ENCODE assay signal across 8 mouse cellular contexts in genomic region chr19:28974862-28975611, GRCm38 (mm10). TPM values are rescaled to one million over a fixed set of nuclear protein-coding genes. Genes with fewer than 3 reads are reported as not detected.
DNase-seq lines count a peak whose midpoint lies in the region; ATAC-seq lines count a peak whose summit lies in the region.

No protein-coding gene starts in this region.

- peaks cover 3% of the 10 kb centered on the region; the same call in 1 of the 2 replicates for H3K27me3 ChIP-seq in embryonic facial prominence, embryonic 14.5 days (replicated peaks; ENCODE audit: control insufficient read depth, insufficient read depth, low read length)
- H3K27me3 ChIP-seq in limb, embryonic 13.5 days, result peaks cover 9% of the 10 kb centered on the region
- 0 out of 2 replicates have a peak, but pooled peaks cover 3% of the 10 kb centered on the region for H3K27me3 ChIP-seq in midbrain, embryonic 15.5 days (replicated peaks)

- WGBS in embryonic facial prominence, embryonic 14.5 days, result 17% methylated on average over 32 of the region's 35 CpGs
- WGBS in limb, embryonic 13.5 days, result 21% methylated on average over 35 of the region's 35 CpGs
- WGBS in midbrain, embryonic 15.5 days, result 16% methylated on average over 35 of the region's 35 CpGs

- ATAC-seq in embryonic facial prominence, embryonic 14.5 days (ENCODE audit: low read depth), result no peak
- ATAC-seq in limb, embryonic 13.5 days (ENCODE audit: low FRiP score, low read depth), result no peak; the same call in 1 of the 2 replicates
- ATAC-seq in midbrain, embryonic 15.5 days (replicated peaks), result peak; percentile 94

- peak; percentile 39 for DNase-seq in 3134 (ENCODE audit: extremely low read depth, insufficient read length, low spot score)
- DNase-seq in adrenal gland, postnatal 36 days, result peak; percentile 86 to 92
- peak; percentile 76 for DNase-seq in embryonic facial prominence, embryonic 14.5 days (ENCODE audit: low spot score)
- DNase-seq in heart, adult 9 months (ENCODE audit: low spot score in 2 of 2), result peak; percentile 45 to 71
- peak; percentile 91 for DNase-seq in kidney, adult 9 months
- DNase-seq in spleen, postnatal 10 days (ENCODE audit: low spot score in 2 of 2), result peak; percentile 72 to 85

- H3K27ac ChIP-seq in embryonic facial prominence, embryonic 14.5 days (replicated peaks; ENCODE audit: low read depth, low read length), result no peak overlapping the region
- H3K27ac ChIP-seq in limb, embryonic 13.5 days, result no peak overlapping the region
- H3K27ac ChIP-seq in midbrain, embryonic 15.5 days, result 0 out of 2 replicates have a peak overlapping the region, but pooled peaks have one; percentile 36

- peak overlapping the region; percentile 56 for H3K9ac ChIP-seq in embryonic facial prominence, embryonic 14.5 days (ENCODE audit: low read depth, low read length)
- H3K9ac ChIP-seq in limb, embryonic 13.5 days, result peak overlapping the region; percentile 50; the same call in 1 of the 2 replicates
- peak overlapping the region; percentile 49 for H3K9ac ChIP-seq in midbrain, embryonic 15.5 days

- no peaks in the 10 kb centered on the region for H3K36me3 ChIP-seq in embryonic facial prominence, embryonic 14.5 days (ENCODE audit: control insufficient read depth, insufficient read depth, low read length)
- H3K36me3 ChIP-seq in limb, embryonic 13.5 days, result no peaks in the 10 kb centered on the region
- no peaks in the 10 kb centered on the region for H3K36me3 ChIP-seq in midbrain, embryonic 15.5 days (replicated peaks)

- peak overlapping the region; percentile 37 for H3K4me3 ChIP-seq in embryonic facial prominence, embryonic 14.5 days (ENCODE audit: low read depth, low read length)
- H3K4me3 ChIP-seq in limb, embryonic 13.5 days, result peak overlapping the region; percentile 41
- peak overlapping the region; percentile 42 for H3K4me3 ChIP-seq in midbrain, embryonic 15.5 days

- peak overlapping the region; percentile 74 for H3K4me2 ChIP-seq in embryonic facial prominence, embryonic 14.5 days (ENCODE audit: low read depth, low read length)
- H3K4me2 ChIP-seq in limb, embryonic 13.5 days (replicated peaks), result peak overlapping the region; percentile 74
- peak overlapping the region; percentile 69 for H3K4me2 ChIP-seq in midbrain, embryonic 15.5 days

- no peaks in the 10 kb centered on the region for H3K4me1 ChIP-seq in embryonic facial prominence, embryonic 14.5 days (ENCODE audit: control insufficient read depth, insufficient read depth, low read length)
- H3K4me1 ChIP-seq in limb, embryonic 13.5 days, result peaks cover 4% of the 10 kb centered on the region; the same call in 1 of the 2 replicates
- peaks cover 8% of the 10 kb centered on the region; the same call in 1 of the 2 replicates for H3K4me1 ChIP-seq in midbrain, embryonic 15.5 days

- H3K9me3 ChIP-seq in embryonic facial prominence, embryonic 14.5 days (ENCODE audit: control insufficient read depth, low read length), result no peaks in the 10 kb centered on the region
- H3K9me3 ChIP-seq in limb, embryonic 13.5 days, result no peaks in the 10 kb centered on the region
- no peaks in the 10 kb centered on the region for H3K9me3 ChIP-seq in midbrain, embryonic 15.5 days

RNA-seq across cellular contexts. Expression of gene 4430402I18Rik, which starts 7.4 kb away (rescaled TPM):
- 1 to 10 TPM; 3.2 to 8.6 TPM for total RNA-seq in adrenal gland, postnatal 36 days (2021)
- polyA plus RNA-seq in embryonic facial prominence, embryonic 14.5 days (2014; fragmentation: Nextera tagmentation; extraction: Ambion mirVana), result 1.4 and 1.8 TPM in 2 replicates
- polyA plus RNA-seq in limb, embryonic 13.5 days (2015; fragmentation: Nextera tagmentation; extraction: Ambion mirVana), result 0.43 and 0.89 TPM in 2 replicates
- polyA plus RNA-seq in midbrain, embryonic 15.5 days (2015; fragmentation: Nextera tagmentation; extraction: Ambion mirVana), result 0.92 and 1.3 TPM in 2 replicates

RNA-seq across cellular contexts. Expression of gene Plpp6, which starts 11.3 kb away (rescaled TPM):
- 10 to 100 TPM; 25.4 to 43.7 TPM for total RNA-seq in adrenal gland, postnatal 36 days (2021)
- 8.4 and 9.3 TPM in 2 replicates for polyA plus RNA-seq in embryonic facial prominence, embryonic 14.5 days (2014; fragmentation: Nextera tagmentation; extraction: Ambion mirVana)
- polyA plus RNA-seq in limb, embryonic 13.5 days (2015; fragmentation: Nextera tagmentation; extraction: Ambion mirVana), result 4.9 and 5.8 TPM in 2 replicates
- 13.2 and 14.3 TPM in 2 replicates for polyA plus RNA-seq in midbrain, embryonic 15.5 days (2015; fragmentation: Nextera tagmentation; extraction: Ambion mirVana)

RNA-seq across cellular contexts. Expression of gene Cdc37l1, which starts 15.1 kb away (rescaled TPM):
- total RNA-seq in adrenal gland, postnatal 36 days (2021), result 10 to 100 TPM; 43.4 to 52.5 TPM
- 35.8 and 41.8 TPM in 2 replicates for polyA plus RNA-seq in embryonic facial prominence, embryonic 14.5 days (2014; fragmentation: Nextera tagmentation; extraction: Ambion mirVana)
- polyA plus RNA-seq in limb, embryonic 13.5 days (2015; fragmentation: Nextera tagmentation; extraction: Ambion mirVana), result 45.0 and 45.2 TPM in 2 replicates
- polyA plus RNA-seq in midbrain, embryonic 15.5 days (2015; fragmentation: Nextera tagmentation; extraction: Ambion mirVana), result 49.4 and 50.8 TPM in 2 replicates

Comparison
In these comparisons a context has a peak if more than half of its experiments do, and no peak if none do; other contexts are left out.
1. DNase-seq: peak in every context shown above with its lines; median percentile 91 in kidney, adult 9 months; 89 in adrenal gland, postnatal 36 days; 78 in spleen, postnatal 10 days; 76 in embryonic facial prominence, embryonic 14.5 days; 58 in heart, adult 9 months; 39 in 3134.